Mouse (Mus musculus) CH12.LX (cell line): ENCODE measurements around the gene Sec63. TPM values are rescaled to one million over a fixed set of nuclear protein-coding genes. Genes with fewer than 3 reads are reported as not detected.

Experiments used
- DNase-seq: peaks from one replicate; pipeline ENCODE4 v3.0.0-alpha.2; 2013; ENCODE audit errors: extremely low read depth
- H3K27ac ChIP-seq: 2 replicates; pipeline ENCODE4 v1.5.1; 2012; ENCODE audit warnings: low read depth, mild to moderate bottlenecking, control low read depth, moderate library complexity; ENCODE audit not compliant: insufficient read depth
- H3K27me3 ChIP-seq: replicated peaks from 2 replicates; pipeline ENCODE3; 2012; ENCODE audit warnings: inconsistent platforms
- H3K36me3 ChIP-seq, 2 experiments: replicated peaks in 1 of 2; 2 replicates each; pipeline versions ENCODE3 to v1.6.1; 2012; ENCODE audit warnings: inconsistent platforms in 1 of 2, low read length in 1 of 2, mild to moderate bottlenecking in 1 of 2, mixed read lengths in 1 of 2, moderate library complexity in 1 of 2; ENCODE audit not compliant: control insufficient read depth in 1 of 2, insufficient read depth in 1 of 2
- H3K4me1 ChIP-seq, 2 experiments: 2 replicates each; pipeline ENCODE4 v1.6.1; 2012; ENCODE audit warnings: inconsistent platforms in 1 of 2, moderate library complexity in 1 of 2; ENCODE audit not compliant: insufficient read depth in 2 of 2, control insufficient read depth in 1 of 2
- H3K4me2 ChIP-seq: 2 replicates; pipeline ENCODE4 v1.6.1; 2012; ENCODE audit warnings: low read depth, mild to moderate bottlenecking, control low read depth; ENCODE audit not compliant: poor library complexity, insufficient read depth, severe bottlenecking
- H3K4me3 ChIP-seq, 3 experiments: fragments of 150-350 bp in 1 of 3; sonication (generic) in 1 of 3; replicated peaks in 1 of 3; 2 replicates each; pipeline versions ENCODE3 to v1.5.1; 2011 to 2012; ENCODE audit warnings: low read depth in 2 of 3, low read length in 2 of 3, mild to moderate bottlenecking in 2 of 3, moderate library complexity in 2 of 3, control low read depth in 1 of 3, improper control_type of control experiment in 1 of 3, inconsistent platforms in 1 of 3, mixed read lengths in 1 of 3; ENCODE audit not compliant: poor library complexity in 1 of 3
- H3K79me2 ChIP-seq: replicated peaks from 2 replicates; pipeline ENCODE4 v1.6.1; 2012; ENCODE audit warnings: mild to moderate bottlenecking, moderate library complexity; ENCODE audit not compliant: control insufficient read depth, poor library complexity, insufficient read depth, severe bottlenecking; ENCODE audit errors: extremely low read depth
- H3K9ac ChIP-seq: 2 replicates; pipeline ENCODE4 v1.6.1; 2012; ENCODE audit warnings: low read depth, mild to moderate bottlenecking, control low read depth, moderate library complexity; ENCODE audit not compliant: insufficient read depth
- H3K9me3 ChIP-seq: replicated peaks from 2 replicates; pipeline ENCODE3; 2012; ENCODE audit warnings: low read length, inconsistent platforms, mixed read lengths
- CHD1 ChIP-seq: IDR thresholded peaks from 2 replicates; pipeline ENCODE4 v1.6.1; 2012; ENCODE audit warnings: low read depth, low read length, improper control_type of control experiment, inconsistent platforms
- CTCF ChIP-seq, 2 experiments: IDR thresholded peaks in 1 of 2; conservative IDR thresholded peaks in 1 of 2; 2 replicates each; pipeline ENCODE4 v1.5.1; 2011 to 2012; ENCODE audit warnings: low read depth in 2 of 2, low read length in 2 of 2, improper control_type of control experiment in 1 of 2, inconsistent platforms in 1 of 2, mild to moderate bottlenecking in 1 of 2, moderate library complexity in 1 of 2
- E2F4 ChIP-seq: IDR thresholded peaks from 2 replicates; pipeline ENCODE4 v1.6.1; 2011; ENCODE audit warnings: low read depth, low read length, improper control_type of control experiment; ENCODE audit not compliant: insufficient replicate concordance
- ELF1 ChIP-seq: IDR thresholded peaks from 2 replicates; pipeline ENCODE4 v1.6.1; 2014; ENCODE audit warnings: low read depth, mild to moderate bottlenecking, inconsistent platforms, low read length, improper control_type of control experiment
- HCFC1 ChIP-seq: IDR thresholded peaks from 2 replicates; pipeline ENCODE4 v1.6.1; 2012; ENCODE audit warnings: low read depth, mild to moderate bottlenecking, inconsistent platforms, low read length, improper control_type of control experiment
- JUN ChIP-seq: IDR thresholded peaks from 2 replicates; pipeline ENCODE4 v1.6.1; 2011; ENCODE audit warnings: low read depth, mild to moderate bottlenecking, low read length, improper control_type of control experiment, moderate library complexity; ENCODE audit not compliant: insufficient read depth
- JUND ChIP-seq: conservative IDR thresholded peaks from 2 replicates; pipeline ENCODE4 v1.6.1; 2011; ENCODE audit warnings: low read depth, low read length, improper control_type of control experiment
- MAFK ChIP-seq: IDR thresholded peaks from 2 replicates; pipeline ENCODE4 v1.6.1; 2011; ENCODE audit warnings: low read length, improper control_type of control experiment; ENCODE audit not compliant: insufficient replicate concordance
- MAX ChIP-seq: IDR thresholded peaks from 2 replicates; pipeline ENCODE4 v1.6.1; 2011; ENCODE audit warnings: low read length, improper control_type of control experiment
- MYC ChIP-seq: IDR thresholded peaks from 2 replicates; pipeline ENCODE4 v1.6.1; 2011; ENCODE audit warnings: low read depth, mild to moderate bottlenecking, improper control_type of control experiment, low read length
- POLR2AphosphoS2 ChIP-seq: IDR thresholded peaks from 2 replicates; pipeline ENCODE4 v1.6.1; 2011; ENCODE audit warnings: low read depth, low read length, improper control_type of control experiment
- RAD21 ChIP-seq: IDR thresholded peaks from 2 replicates; pipeline ENCODE4 v1.6.1; 2011; ENCODE audit warnings: low read depth, mild to moderate bottlenecking, low read length, improper control_type of control experiment, moderate library complexity
- TBP ChIP-seq: conservative IDR thresholded peaks from 2 replicates; pipeline ENCODE4 v1.6.1; 2011; ENCODE audit warnings: low read depth, low read length, improper control_type of control experiment
- TCF12 ChIP-seq: IDR thresholded peaks from 2 replicates; pipeline ENCODE4 v1.6.1; 2014; ENCODE audit warnings: low read depth, mild to moderate bottlenecking, inconsistent platforms, low read length, improper control_type of control experiment
- USF1 ChIP-seq: IDR thresholded peaks from 2 replicates; pipeline ENCODE4 v1.6.1; 2014; ENCODE audit warnings: low read depth, mild to moderate bottlenecking, inconsistent platforms, low read length, improper control_type of control experiment
- ZKSCAN1 ChIP-seq: IDR thresholded peaks from 2 replicates; pipeline ENCODE4 v1.6.1; 2012; ENCODE audit warnings: low read depth, inconsistent platforms, low read length, improper control_type of control experiment, borderline replicate concordance
- ZNF384 ChIP-seq: IDR thresholded peaks from 2 replicates; pipeline ENCODE4 v1.6.1; 2012; ENCODE audit warnings: low read depth, low read length, improper control_type of control experiment, inconsistent platforms
- dilution Hi-C: fragments of 300-500 bp; cut with MboI; formaldehyde crosslinking; loops from 2 replicates; pipeline ENCODE4 v1.14.3; 2020; ENCODE audit warnings: low sequenced_read_pairs; ENCODE audit not compliant: extremely low pct_unique_long_range_greater_than_20kb, extremely low pct_ligation_motif_present
- in situ Hi-C: fragments of 300-500 bp; cut with MboI; formaldehyde crosslinking; loops from 3 replicates; pipeline ENCODE4 v1.14.3; 2019; ENCODE audit warnings: low sequenced_read_pairs, low pct_ligation_motif_present, low pct_unique_long_range_greater_than_20kb, mixed read lengths
- polyA plus RNA-seq: library from polyadenylated mRNA; unstranded; fragments of >175 nt; gene quantifications from 2 replicates; pipeline ENCODE4 v1.2.1, GENCODE M21; 2012; ENCODE audit warnings: low read depth; ENCODE audit not compliant: insufficient read length
- total RNA-seq, 2 experiments: library from RNA; depleted of rRNA; stranded (reverse); fragments of 300-350 nt in 1 of 2; fragments of >200 nt in 1 of 2; gene quantifications; 2 replicates each; pipeline ENCODE4 v1.2.3; 2012 to 2014

Sec63 gene
- total and polyA plus RNA-seq, 3 experiments: 20.5 to 74.9 (median 26.2) TPM

DNA sequence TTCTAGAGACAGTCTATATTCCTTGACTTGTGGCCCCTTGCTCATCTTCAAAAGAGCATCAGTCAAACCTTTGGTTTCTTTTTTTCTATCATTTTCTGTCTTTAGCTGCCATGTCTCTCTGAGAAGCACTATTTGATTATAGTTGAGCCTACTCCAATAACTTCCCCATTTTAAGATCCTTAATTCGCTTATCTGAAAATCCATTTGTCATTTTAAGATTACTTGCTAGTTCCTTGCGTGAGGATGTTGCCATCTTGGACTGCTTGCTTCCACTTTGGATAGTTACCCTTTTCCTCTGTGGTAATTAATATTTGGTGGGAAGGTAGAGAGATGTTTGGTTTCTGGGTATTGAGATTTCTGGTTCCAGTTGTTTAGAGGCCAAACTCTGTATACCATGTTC lies 19.5 kb downstream of the Sec63 start:
- no peak overlapping the region for H3K9ac ChIP-seq
- H3K79me2 ChIP-seq: peaks cover 13% of the 10 kb centered on the region
- no peak overlapping the region for H3K4me2 ChIP-seq
- dilution Hi-C loops (no loop called here), in situ Hi-C loops (no loop called here)
- H3K9me3 ChIP-seq: no peaks in the 10 kb centered on the region
- H3K4me3 ChIP-seq: no peak overlapping the region
- peaks cover 0 to 9% of the 10 kb centered on the region in 2 experiments; a peak in 1 of 4 replicates for H3K4me1 ChIP-seq
- peaks cover 2 to 17% of the 10 kb centered on the region in 2 experiments for H3K36me3 ChIP-seq
- no peak for DNase-seq
- TF ChIP-seq USF1: no peak
- TF ChIP-seq ZKSCAN1: no peak
- no peak for TF ChIP-seq ZNF384
- no peak for TF ChIP-seq MAFK
- TF ChIP-seq JUN: no peak
- no peak for TF ChIP-seq TCF12
- TF ChIP-seq ELF1: no peak
- no peak for TF ChIP-seq MYC
- no peak for TF ChIP-seq MAX
- no peak overlapping the region for H3K27ac ChIP-seq
- H3K27me3 ChIP-seq: no peaks in the 10 kb centered on the region

DNA sequence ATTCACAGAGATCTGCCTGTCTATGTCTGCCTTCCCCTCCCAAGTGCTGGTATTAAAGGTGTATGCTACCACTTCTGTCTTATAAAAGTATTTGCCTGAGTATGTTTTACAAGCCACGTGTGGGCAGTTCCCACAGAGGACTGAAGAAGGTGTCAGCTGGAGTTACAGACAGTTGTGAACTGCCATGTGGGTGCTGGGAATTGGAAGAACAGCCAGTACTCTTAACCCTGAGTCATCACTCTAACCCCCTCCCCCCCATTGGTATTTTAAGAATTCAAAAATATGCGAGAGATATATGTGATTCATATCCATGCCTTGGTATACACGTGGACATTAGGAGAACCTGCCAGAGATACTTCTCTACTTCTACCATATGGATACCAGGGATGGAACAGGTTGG lies 20.4 kb downstream of the Sec63 start:
- Histone ChIP-seq H3K27ac (no peak overlapping the region), H3K36me3 (peaks cover 3 to 26% of the 10 kb centered on the region in 2 experiments), H3K4me2 (no peak overlapping the region), H3K4me1 (peaks cover 0 to 9% of the 10 kb centered on the region in 2 experiments; a peak in 1 of 4 replicates), H3K79me2 (peaks cover 13% of the 10 kb centered on the region), H3K4me3 (no peak overlapping the region), H3K27me3 (no peaks in the 10 kb centered on the region), H3K9ac (no peak overlapping the region), H3K9me3 (no peaks in the 10 kb centered on the region)
- TF ChIP-seq CHD1 (no peak), JUND (no peak), E2F4 (no peak), JUN (no peak), CTCF (conservative IDR thresholded peaks at IDR 0.05 in 1 of 2, IDR thresholded peaks at IDR 0.05 in 1 of 2; ENCODE audit: low read depth in 2 of 2, low read length in 2 of 2) (no peak), MAFK (no peak), ELF1 (no peak), POLR2AphosphoS2 (no peak), RAD21 (no peak), MAX (no peak), TBP (no peak), HCFC1 (no peak)
- dilution Hi-C loops (no loop called here), in situ Hi-C loops (no loop called here)
- no peak for DNase-seq
